Mouse (Mus musculus) liver, postnatal 0 days (tissue): ENCODE measurements around the gene Plcb3.

Experiments
- CTCF ChIP-seq: sonication (generic); IDR thresholded peaks from 2 replicates; pipeline ENCODE4 v1.5.1; 2016; ENCODE audit warnings: antibody characterized with exemption, low read depth
- EP300 ChIP-seq: IDR thresholded peaks from 2 replicates; pipeline ENCODE4 v1.6.1; 2016; ENCODE audit warnings: antibody characterized with exemption, low read depth, mild to moderate bottlenecking

GRCm38 (mm10) chr19:6909021-6909420 is 67.2 kb downstream of the Plcb3 start:
- TF ChIP-seq CTCF: no peak
- no peak for TF ChIP-seq EP300
